Mouse (Mus musculus) myocyte (in vitro differentiated cells): Measurements from ENCODE around the gene Ttyh1. TPM values are rescaled to one million over a fixed set of nuclear protein-coding genes. Genes with fewer than 3 reads are reported as not detected.

ENCODE experiments used
- H3K27me3 ChIP-seq: one replicate; pipeline ENCODE4 v1.6.1; 2011; ENCODE audit not compliant: control insufficient read depth, insufficient read depth, insufficient read length
- H3K36me3 ChIP-seq: one replicate; pipeline ENCODE4 v1.6.1; 2011; ENCODE audit not compliant: control insufficient read depth, insufficient read depth
- H3K4me2 ChIP-seq: one replicate; pipeline ENCODE4 v1.6.1; 2011; ENCODE audit warnings: low read depth, control low read depth
- H3K4me3 ChIP-seq: one replicate; pipeline ENCODE4 v1.5.1; 2011; ENCODE audit warnings: mild to moderate bottlenecking, control low read depth, moderate library complexity
- H3K79me2 ChIP-seq: one replicate; pipeline ENCODE4 v1.6.1; 2011; ENCODE audit not compliant: control insufficient read depth, insufficient read depth
- H3ac ChIP-seq: one replicate; pipeline ENCODE4 v1.6.1; 2011; ENCODE audit not compliant: control insufficient read depth, insufficient read length
- CEBPB ChIP-seq: IDR thresholded peaks from 2 replicates; pipeline ENCODE4 v1.6.1; 2011; ENCODE audit warnings: mild to moderate bottlenecking, moderate library complexity; ENCODE audit not compliant: poor library complexity, insufficient read depth, severe bottlenecking
- E2F4 ChIP-seq: IDR thresholded peaks from one replicate; pipeline ENCODE4 v1.6.1; 2011; ENCODE audit warnings: mild to moderate bottlenecking, control low read depth, moderate library complexity; ENCODE audit not compliant: insufficient read depth
- MAX ChIP-seq: IDR thresholded peaks from one replicate; pipeline ENCODE4 v1.6.1; 2011; ENCODE audit warnings: low read depth, mild to moderate bottlenecking, control low read depth
- MYOD1 ChIP-seq, 3 experiments: IDR thresholded peaks; one replicate each; pipeline ENCODE4 v1.6.1; 2011; ENCODE audit warnings: control low read depth in 2 of 3, low read depth in 2 of 3, mild to moderate bottlenecking in 2 of 3, moderate library complexity in 1 of 3; ENCODE audit not compliant: insufficient read length in 2 of 3, control insufficient read depth in 1 of 3
- MYOG ChIP-seq, 3 experiments: IDR thresholded peaks; one replicate each; pipeline ENCODE4 v1.6.1; 2011; ENCODE audit warnings: control low read depth in 2 of 3, low read depth in 2 of 3, mild to moderate bottlenecking in 2 of 3; ENCODE audit not compliant: insufficient read length in 2 of 3, control insufficient read depth in 1 of 3, insufficient read depth in 1 of 3
- POLR2A ChIP-seq: IDR thresholded peaks from one replicate; pipeline ENCODE4 v1.6.1; 2011; ENCODE audit warnings: low read depth, mild to moderate bottlenecking, control low read depth, moderate library complexity; ENCODE audit not compliant: insufficient read length
- POLR2AphosphoS2 ChIP-seq: IDR thresholded peaks from one replicate; pipeline ENCODE4 v1.6.1; 2011; ENCODE audit warnings: low read depth, control low read depth; ENCODE audit not compliant: insufficient read length
- REST ChIP-seq: IDR thresholded peaks from one replicate; pipeline ENCODE4 v1.6.1; 2011; ENCODE audit warnings: mild to moderate bottlenecking, control low read depth, moderate library complexity; ENCODE audit not compliant: insufficient read depth, insufficient read length
- SRF ChIP-seq: IDR thresholded peaks from one replicate; pipeline ENCODE4 v1.6.1; 2011; ENCODE audit warnings: low read depth; ENCODE audit not compliant: control insufficient read depth, insufficient read length
- TCF12 ChIP-seq: IDR thresholded peaks from one replicate; pipeline ENCODE4 v1.6.1; 2011; ENCODE audit warnings: mild to moderate bottlenecking, control low read depth; ENCODE audit not compliant: poor library complexity, insufficient read depth, severe bottlenecking
- TCF3 ChIP-seq: IDR thresholded peaks from one replicate; pipeline ENCODE4 v1.6.1; 2011; ENCODE audit warnings: low read depth, control low read depth; ENCODE audit not compliant: insufficient read length
- USF1 ChIP-seq: IDR thresholded peaks from one replicate; pipeline ENCODE4 v1.6.1; 2011; ENCODE audit warnings: low read depth, mild to moderate bottlenecking, control low read depth, moderate library complexity
- polyA plus RNA-seq: library from polyadenylated mRNA; unstranded; fragments of >200 nt; fragmentation: generic; extraction: Trizol; gene quantifications from one replicate; pipeline ENCODE4 v1.2.1, GENCODE M21; 2012; ENCODE audit warnings: missing spikeins

Gene Ttyh1
- polyA plus RNA-seq, 1 experiment: 0.10 TPM

DNA sequence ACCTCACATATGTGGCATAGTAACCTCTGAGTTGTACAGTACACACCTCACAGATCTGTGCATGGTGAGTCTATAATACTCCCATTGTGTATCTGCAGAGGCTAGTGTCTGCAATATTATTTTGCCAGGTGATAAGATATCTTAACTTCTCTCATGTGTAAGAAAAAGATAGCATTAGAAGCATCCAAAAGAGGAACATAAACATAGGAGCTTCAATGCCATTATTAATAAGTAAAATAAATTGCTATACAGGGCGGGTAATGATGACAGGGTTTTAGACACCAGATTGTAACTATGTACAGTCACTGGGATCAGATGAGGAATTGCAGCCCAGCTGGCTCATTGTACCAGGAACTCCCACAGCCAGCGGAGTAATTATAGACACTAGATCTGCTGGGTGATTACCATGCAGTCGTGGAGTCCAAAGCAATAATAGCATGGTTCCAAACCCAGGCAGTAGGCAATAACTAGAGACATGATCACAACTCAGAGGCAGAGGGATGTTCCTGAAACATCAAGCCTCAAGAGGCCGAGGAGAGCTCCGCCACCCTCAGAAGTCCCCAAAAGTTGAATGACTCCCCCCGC lies 31.2 kb upstream of the Ttyh1 start:
- Histone ChIP-seq H3K79me2 (no peaks in the 10 kb centered on the region), H3K36me3 (no peaks in the 10 kb centered on the region), H3K4me3 (no peak overlapping the region), H3K27me3 (no peaks in the 10 kb centered on the region), H3ac (no peak overlapping the region), H3K4me2 (no peak overlapping the region)
- TF ChIP-seq POLR2AphosphoS2 (no peak), CEBPB (no peak), TCF3 (no peak), TCF12 (no peak), USF1 (no peak), POLR2A (no peak), REST (no peak), SRF (no peak), MAX (no peak), E2F4 (no peak)

DNA sequence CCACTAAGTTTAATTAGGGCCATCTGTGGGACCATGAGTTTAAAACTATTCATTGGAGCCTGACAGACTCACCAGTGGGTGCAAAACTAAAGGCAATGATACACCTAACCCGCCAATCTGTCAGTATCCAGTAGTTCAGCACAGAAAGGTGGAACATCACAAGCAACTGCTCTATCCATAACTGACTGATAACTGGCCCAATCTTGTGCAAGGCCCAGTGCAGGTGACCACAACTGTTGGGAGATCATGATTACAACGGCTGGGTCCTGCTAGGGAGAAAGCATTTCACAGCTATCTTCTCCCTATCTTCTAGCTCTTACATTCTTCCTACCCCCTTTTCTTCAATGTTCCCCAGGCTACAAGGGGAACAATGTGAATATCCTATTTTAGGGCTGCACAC lies 30.5 kb upstream of the Ttyh1 start:
- H3K79me2 ChIP-seq: no peaks in the 10 kb centered on the region
- H3K4me2 ChIP-seq: no peak overlapping the region
- no peaks in the 10 kb centered on the region for H3K27me3 ChIP-seq
- no peak overlapping the region for H3K4me3 ChIP-seq
- no peak for TF ChIP-seq REST
- no peak for TF ChIP-seq MAX
- no peak for TF ChIP-seq CEBPB
- no peak for TF ChIP-seq MYOG (IDR thresholded peaks at IDR 0.05; ENCODE audit: control insufficient read depth in 1 of 3, insufficient read depth in 1 of 3, insufficient read length in 2 of 3, low read depth in 2 of 3)
- TF ChIP-seq USF1: no peak
- no peak for TF ChIP-seq MYOD1 (IDR thresholded peaks at IDR 0.05; ENCODE audit: control insufficient read depth in 1 of 3, insufficient read length in 2 of 3, low read depth in 2 of 3)
- TF ChIP-seq POLR2AphosphoS2: no peak
- no peak for TF ChIP-seq TCF3
- no peak for TF ChIP-seq E2F4
- no peak for TF ChIP-seq POLR2A
- no peak for TF ChIP-seq SRF
- no peak for TF ChIP-seq TCF12
- no peaks in the 10 kb centered on the region for H3K36me3 ChIP-seq
- H3ac ChIP-seq: no peak overlapping the region

DNA sequence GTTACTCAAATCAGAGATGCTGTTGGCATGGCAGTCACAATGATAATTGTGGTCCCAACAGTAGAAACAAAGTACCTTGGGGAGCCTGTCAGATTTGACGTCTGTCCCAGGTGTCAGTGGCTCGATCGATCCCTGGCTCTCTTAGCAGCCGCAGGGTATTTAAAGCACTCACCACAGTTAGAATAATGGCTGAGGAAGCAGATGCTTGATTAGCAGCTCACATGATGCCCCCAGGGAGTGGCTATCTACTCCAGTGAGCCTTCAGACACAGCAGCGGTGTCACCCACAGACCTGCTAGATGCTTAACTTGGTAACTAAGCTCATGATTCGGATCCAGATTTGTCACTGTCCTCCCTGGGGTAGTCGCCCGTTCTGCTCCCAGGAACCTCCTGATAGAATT lies 28.0 kb upstream of the Ttyh1 start:
- H3K4me2 ChIP-seq: no peak overlapping the region
- H3K4me3 ChIP-seq: no peak overlapping the region
- TF ChIP-seq CEBPB (no peak), MYOD1 (IDR thresholded peaks at IDR 0.05; ENCODE audit: control insufficient read depth in 1 of 3, insufficient read length in 2 of 3, low read depth in 2 of 3) (peak in 2 of 3 experiments; percentile 7 to 25)
- no peaks in the 10 kb centered on the region for H3K27me3 ChIP-seq
- no peaks in the 10 kb centered on the region for H3K79me2 ChIP-seq
- H3K36me3 ChIP-seq: no peaks in the 10 kb centered on the region
- no peak overlapping the region for H3ac ChIP-seq

DNA sequence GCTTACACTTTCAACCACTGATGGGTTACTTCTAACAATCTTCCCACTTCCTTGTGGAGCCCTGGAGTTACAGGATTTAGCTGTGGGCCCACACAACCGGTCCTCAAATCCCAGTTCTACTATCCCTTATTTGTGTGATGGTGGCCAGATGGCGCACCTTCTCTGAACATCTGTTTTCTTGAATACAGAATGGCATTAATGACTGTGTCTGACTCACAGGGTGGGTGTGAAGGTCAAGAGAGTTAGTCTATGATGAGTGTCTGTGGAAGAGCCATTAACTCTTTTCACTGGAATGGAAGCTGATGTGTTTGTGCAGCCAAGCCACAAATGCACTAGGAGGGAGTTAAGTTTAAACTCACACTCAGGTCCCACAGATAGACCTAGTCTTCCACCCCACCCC lies 20.9 kb upstream of the Ttyh1 start:
- Histone ChIP-seq H3K36me3 (no peaks in the 10 kb centered on the region), H3K27me3 (no peaks in the 10 kb centered on the region), H3K4me2 (peak overlapping the region; percentile 49), H3K79me2 (no peaks in the 10 kb centered on the region), H3K4me3 (no peak overlapping the region), H3ac (no peak overlapping the region)
- TF ChIP-seq E2F4 (no peak), POLR2AphosphoS2 (no peak), TCF3 (no peak), USF1 (no peak), MYOG (IDR thresholded peaks at IDR 0.05; ENCODE audit: control insufficient read depth in 1 of 3, insufficient read depth in 1 of 3, insufficient read length in 2 of 3, low read depth in 2 of 3) (no peak), CEBPB (no peak), REST (no peak), TCF12 (no peak), SRF (no peak), MYOD1 (IDR thresholded peaks at IDR 0.05; ENCODE audit: control insufficient read depth in 1 of 3, insufficient read length in 2 of 3, low read depth in 2 of 3) (no peak), POLR2A (no peak), MAX (no peak)

DNA sequence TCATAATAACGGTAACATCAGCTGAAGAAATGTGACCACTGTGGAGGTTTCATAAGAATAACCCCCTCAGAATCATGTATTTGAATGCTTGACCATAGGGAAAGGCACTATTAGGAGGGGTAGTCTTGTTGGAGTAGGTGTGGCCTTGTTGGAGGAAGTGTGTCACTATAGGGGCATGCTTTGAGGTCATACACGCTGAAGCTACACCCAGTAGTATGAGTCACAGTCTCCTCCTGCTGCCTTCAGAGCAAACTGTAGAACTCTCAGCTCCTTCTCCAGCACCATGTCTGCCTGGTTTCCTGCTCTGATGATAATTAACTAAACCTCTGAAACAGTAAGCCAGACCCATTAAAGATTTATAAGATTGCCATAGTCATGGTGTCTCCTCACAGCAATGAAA lies 20.4 kb upstream of the Ttyh1 start:
- no peak for TF ChIP-seq MYOG (IDR thresholded peaks at IDR 0.05; ENCODE audit: control insufficient read depth in 1 of 3, insufficient read depth in 1 of 3, insufficient read length in 2 of 3, low read depth in 2 of 3)
- no peak for TF ChIP-seq USF1
- no peak for TF ChIP-seq SRF
- TF ChIP-seq POLR2A: no peak
- TF ChIP-seq CEBPB: no peak
- no peak for TF ChIP-seq MYOD1 (IDR thresholded peaks at IDR 0.05; ENCODE audit: control insufficient read depth in 1 of 3, insufficient read length in 2 of 3, low read depth in 2 of 3)
- no peak for TF ChIP-seq POLR2AphosphoS2
- Histone ChIP-seq H3K79me2 (no peaks in the 10 kb centered on the region), H3K27me3 (no peaks in the 10 kb centered on the region), H3K4me3 (no peak overlapping the region), H3K4me2 (peak overlapping the region; percentile 49), H3ac (no peak overlapping the region), H3K36me3 (no peaks in the 10 kb centered on the region)
